Mouse (Mus musculus): ENCODE measurements at regions not wholly inside any gene's neighbourhood (a gene's known extent, or its start where the extent isn't known, plus 50 kb on each side); places are given as distances from the start of the nearest gene placed in this dataset.

DNA sequence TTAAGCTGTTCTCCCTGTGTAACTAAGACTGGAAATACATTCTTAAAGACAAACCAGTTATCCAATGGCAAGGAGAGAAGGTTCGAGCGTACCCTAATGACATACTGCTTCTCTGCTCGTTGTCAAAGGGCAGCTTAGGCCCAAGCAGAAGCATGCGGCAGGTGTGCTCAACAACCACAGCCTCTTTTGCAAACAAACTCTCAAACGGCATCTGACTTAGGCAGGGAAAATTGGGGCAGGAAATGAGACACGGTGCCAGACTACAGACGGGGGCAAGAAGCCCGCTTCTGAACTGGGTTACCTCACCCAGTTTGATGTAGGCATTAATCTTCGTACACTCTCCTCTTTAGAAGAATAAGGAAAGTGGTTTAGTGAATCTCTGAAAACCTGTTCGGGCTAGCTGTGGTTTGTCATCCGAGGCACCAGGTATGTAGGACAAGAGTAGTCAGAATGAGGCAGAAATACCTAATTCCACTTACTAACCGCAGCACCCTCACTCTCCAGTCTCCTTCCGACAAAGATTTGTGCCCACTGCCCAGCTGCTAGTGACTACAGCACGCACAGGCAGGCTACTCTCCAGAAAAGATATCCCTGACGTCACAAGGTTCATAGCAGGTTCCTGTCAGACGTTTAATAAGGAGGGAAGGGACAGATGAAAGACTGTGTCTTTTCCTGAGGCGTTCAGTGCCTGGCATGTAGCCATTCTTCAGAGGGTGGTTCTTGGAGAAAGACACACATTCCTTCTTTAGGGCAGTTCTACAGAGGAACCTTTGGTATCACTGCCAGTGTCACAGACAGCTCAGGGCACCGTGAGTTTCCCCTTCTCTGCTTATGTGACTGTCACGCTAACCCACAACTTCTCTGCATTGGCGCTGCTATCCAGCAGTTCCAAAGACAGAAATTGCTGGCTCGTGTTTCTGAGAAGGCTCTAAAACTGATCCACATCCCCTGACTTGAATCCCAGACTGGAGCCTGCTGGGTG is 175.8 kb downstream of the Tmx1 start:
- DNase-seq (ENCODE audit: low spot score in 2 of 2): no peak

- no peak for DNase-seq (ENCODE audit: low spot score in 2 of 2)
Observed at GRCm38 (mm10) chr12:70629371-70629770, 176.5 kb downstream of the Tmx1 start.

GRCm38 (mm10) chr12:70631281-70631680 is 178.4 kb downstream of the Tmx1 start:
- no peak for DNase-seq (ENCODE audit: low spot score in 2 of 2)

DNA sequence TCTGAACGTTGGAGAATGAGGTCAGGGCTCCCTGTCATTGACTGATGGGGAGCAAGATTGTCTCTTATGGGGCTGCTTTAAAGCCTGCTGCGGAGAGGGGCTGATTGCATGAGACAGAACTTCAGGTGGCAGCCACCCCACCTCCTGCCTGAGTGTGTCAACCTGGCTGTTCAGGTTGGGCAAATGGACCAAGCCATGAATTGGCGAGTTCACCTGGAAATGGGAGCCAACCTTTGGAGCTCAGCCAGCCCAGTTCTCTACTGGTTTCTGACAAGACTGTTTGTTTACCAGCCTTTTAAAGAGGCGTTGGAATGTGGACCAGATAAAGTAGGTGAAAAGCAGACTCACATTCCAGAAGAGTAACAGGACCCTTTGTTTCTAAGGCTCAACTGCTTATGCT is 180.3 kb downstream of the Tmx1 start:
- DNase-seq (ENCODE audit: low spot score in 2 of 2): no peak

DNA sequence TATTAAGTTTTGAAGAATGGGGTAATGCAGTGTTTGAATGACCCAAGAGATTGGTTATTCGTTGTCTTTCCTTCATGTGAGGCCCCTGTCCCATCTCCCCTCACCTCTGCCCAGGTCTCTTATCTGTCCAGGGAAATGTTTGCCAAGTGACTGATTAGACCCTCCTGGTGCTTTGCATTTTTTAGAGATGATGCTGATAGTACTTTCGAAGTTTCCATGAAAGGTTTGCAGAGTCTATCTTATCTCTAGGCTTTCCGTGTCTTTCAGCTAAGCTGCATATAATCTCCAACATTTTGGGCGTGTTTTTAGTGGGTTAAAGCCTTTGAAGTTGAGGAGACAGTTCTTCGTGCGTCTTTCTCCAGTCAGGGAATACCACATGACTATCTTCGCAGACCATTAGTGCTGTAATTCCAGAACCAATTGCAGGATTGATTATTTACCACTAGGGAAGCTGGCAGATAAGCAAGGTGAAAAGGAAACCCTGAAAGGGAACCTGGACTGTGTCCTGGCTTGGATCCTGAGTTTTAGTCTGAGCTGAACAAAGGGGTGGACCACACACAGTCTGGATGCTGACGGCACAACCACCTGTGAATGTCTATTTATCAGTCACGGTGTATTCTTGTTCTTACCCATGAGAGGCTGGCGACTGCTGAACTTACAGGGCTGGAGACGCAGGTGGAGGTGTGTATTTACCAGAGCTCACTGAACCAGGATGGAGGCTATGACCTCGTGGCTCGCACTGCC is 180.9 kb downstream of the Tmx1 start:
- no peak for DNase-seq (ENCODE audit: low spot score in 2 of 2)

GRCm38 (mm10) chr12:70635997-70636396 is 183.1 kb downstream of the Tmx1 start:
- no peak for DNase-seq (ENCODE audit: low spot score in 2 of 2)

DNA sequence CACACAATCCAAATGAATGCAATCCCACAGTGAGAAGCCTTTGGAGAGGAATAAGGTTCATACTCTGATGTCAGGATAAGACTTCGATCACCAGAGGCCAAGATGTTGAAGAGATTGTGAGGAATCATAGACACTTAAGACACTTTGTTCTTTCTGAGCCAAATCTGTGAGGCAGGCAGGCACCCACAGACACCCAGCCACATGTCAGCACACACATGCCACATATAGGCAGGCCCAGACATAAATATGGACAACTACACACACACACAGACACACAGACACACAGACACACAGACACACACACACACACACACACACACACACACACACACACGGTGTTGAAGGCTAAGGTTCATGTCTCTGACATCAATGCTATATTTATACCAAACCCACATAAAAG is 185.1 kb upstream of the Frmd6 start:
- no peak for DNase-seq (ENCODE audit: low spot score in 2 of 2)

GRCm38 (mm10) chr12:70644910-70645309 is 180.4 kb upstream of the Frmd6 start:
- no peak for DNase-seq (ENCODE audit: low spot score in 2 of 2)

GRCm38 (mm10) chr12:70645407-70645806 is 179.9 kb upstream of the Frmd6 start:
- no peak for DNase-seq (ENCODE audit: low spot score in 2 of 2)

DNA sequence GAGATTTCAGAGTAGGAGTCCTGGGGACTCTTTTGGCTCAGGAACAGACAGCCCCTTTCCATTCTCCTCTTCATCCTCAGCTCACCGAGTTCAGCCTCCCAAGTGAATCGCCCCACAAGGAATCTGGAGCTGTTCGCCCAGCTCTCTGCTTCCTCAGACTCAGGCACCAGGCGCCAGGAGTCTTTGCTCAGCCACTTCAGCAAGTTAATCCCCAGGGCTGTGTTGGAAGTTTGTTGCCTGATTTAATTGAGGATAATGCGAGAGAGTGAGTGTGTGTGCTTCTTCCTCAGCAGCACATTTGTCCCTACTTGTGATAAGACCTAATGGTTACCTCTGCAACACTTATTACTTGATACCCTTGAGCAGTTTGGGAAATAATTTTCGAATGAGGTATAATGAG is 177.8 kb upstream of the Frmd6 start:
- no peak for DNase-seq (ENCODE audit: low spot score in 2 of 2)

DNA sequence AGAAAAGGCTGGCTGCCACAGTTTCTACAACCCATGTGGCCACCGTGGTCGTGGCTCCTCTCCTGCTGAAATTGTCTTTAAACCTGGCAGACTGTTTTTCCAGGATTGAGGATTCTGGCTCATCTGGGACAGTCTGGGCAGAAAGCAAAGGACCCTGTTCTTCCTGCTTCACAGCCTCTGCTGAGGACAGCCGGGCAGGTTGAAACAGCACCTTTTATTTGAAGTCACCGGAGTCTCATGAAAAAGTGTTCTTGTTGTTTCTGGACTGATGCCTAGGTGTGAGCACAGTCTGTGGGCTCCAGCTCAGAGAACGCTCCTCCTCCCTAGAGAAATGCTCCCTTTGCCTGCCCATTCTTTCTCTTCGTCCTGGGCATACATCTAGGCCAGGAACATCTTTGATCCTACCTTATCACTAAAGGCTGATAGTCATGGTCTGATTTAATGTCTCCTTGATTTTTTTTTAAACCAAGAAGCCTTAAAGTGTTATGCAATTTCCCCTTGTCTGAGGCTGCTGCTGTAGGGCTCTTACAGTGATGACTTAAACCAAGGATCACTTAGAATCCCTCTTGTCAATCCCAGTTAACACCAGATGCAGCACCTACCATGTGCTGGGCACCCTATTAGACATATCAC is 177.0 kb upstream of the Frmd6 start:
- peak in 1 of 2 experiments; percentile 18 for DNase-seq (ENCODE audit: low spot score in 2 of 2)

DNA sequence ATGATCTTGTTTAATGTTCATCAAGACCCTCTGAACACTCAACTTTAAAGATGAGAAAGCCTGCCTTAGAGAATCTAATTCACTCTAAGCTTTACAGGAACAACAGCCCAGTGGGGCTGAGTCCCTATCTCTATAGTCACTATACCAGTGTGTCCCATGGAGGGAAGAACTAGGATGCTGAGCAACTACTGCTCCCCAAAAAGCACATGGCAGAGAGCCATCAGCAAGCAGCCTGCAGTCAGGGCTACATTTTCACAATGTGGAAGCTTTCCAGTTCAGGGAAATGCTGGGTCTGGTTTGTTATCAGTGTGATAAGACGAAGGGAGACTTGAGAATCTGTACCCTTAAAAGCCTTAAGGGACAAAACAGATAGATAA is 176.5 kb upstream of the Frmd6 start:
- DNase-seq (ENCODE audit: low spot score in 2 of 2): peak in 1 of 2 experiments; percentile 30

GRCm38 (mm10) chr12:70649691-70650090 is 175.6 kb upstream of the Frmd6 start:
- DNase-seq (ENCODE audit: low spot score in 2 of 2): no peak

- no peak for DNase-seq (ENCODE audit: low spot score in 2 of 2)
Observed at GRCm38 (mm10) chr12:70650470-70650869, 174.8 kb upstream of the Frmd6 start.

DNA sequence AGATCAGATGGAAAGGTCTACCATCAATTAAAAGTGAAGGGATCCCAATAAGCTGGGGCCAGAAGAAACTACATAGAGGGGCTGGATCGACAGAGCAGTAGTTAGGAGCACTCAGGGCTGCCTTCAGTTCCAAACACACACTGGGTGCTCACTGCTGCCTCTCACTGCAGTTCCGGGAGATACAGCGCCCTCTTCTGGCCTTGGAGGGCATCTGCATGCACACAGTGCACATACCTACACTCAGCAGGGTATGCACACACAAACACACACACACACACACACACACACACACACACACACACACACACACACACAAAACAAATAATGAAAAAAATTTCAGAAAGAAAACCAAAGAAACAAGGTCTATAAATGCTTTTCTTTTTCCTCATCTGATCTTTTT is 172.6 kb upstream of the Frmd6 start:
- DNase-seq (ENCODE audit: low spot score in 2 of 2): no peak

GRCm38 (mm10) chr12:70653971-70654370 is 171.3 kb upstream of the Frmd6 start:
- DNase-seq (ENCODE audit: low spot score in 2 of 2): no peak

DNA sequence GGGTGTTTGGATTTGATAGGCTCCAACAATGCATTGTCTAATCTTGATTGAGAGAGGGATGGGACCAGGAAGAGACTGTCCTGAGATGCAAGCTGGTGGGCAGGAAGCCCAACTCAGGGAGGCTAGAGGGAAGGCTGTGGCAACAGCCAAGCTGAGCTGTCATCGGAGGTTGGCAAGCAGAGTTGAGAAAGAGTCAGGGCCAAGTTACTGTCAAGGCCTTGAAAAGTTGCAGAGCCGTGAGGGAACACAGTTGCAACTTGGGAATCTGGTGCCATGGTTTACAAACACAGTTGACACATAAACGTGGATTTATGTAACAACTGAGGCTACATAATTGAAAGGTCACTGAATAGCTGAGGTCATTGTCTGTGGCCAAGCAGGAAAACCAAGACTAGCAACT is 170.8 kb upstream of the Frmd6 start:
- DNase-seq (ENCODE audit: low spot score in 2 of 2): peak in 1 of 2 experiments; percentile 14

GRCm38 (mm10) chr12:70655411-70655811 is 169.9 kb upstream of the Frmd6 start:
- DNase-seq (ENCODE audit: low spot score in 2 of 2): no peak

DNA sequence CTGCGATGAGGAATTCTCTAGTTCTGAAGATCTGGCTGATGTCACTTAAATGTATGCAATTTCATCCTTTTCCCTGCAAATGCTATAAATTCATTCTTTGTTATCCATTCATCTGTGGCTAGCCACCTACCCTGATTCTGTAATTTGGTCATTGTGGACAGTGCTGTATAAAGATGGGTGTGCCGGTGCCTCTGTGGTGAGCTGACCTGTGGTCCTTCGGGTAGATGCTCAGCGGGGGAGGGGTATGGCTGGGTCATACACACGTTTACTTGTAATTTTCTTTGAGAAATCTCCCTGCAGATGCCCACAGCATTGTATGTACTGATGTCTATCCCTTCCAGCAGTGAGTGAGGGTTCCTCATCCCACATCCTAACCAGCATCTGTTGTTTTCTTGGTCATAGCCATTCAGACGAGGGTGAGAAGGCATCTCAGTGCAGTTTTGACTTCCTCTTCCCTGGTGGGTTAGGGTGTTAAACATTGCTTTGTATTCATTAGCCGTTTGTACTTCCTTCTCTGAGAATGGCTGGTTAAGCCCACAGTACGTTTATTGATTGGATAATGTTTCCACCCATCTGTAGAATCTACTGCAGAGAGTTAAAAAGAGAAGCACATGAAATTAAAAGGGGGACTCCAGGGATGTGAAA is 169.3 kb upstream of the Frmd6 start:
- DNase-seq (ENCODE audit: low spot score in 2 of 2): no peak

- DNase-seq (ENCODE audit: low spot score in 2 of 2): no peak
Observed at GRCm38 (mm10) chr12:70656805-70657492, 168.4 kb upstream of the Frmd6 start.

DNA sequence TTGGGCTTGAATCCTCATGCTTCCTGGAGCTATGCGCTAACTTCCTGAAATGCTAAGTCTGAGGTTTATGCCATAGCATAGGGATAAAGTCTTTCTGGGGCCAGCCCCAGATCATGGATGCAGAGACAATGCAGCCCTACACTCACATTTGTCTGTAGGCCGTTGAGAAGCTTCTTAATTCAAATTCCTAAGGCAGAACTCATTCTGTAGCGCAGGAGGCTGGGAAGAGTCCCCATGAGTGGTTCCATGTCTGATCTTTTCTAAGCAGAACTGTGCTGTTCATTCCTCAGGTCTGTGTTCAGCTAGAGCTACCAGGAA is 167.9 kb upstream of the Frmd6 start:
- no peak for DNase-seq (ENCODE audit: low spot score in 2 of 2)

Data from frontal cortex, postnatal 36 days (tissue).